Mouse (Mus musculus) heart, embryonic 16.5 days (tissue): ENCODE data around the gene Psmd2. TPM values are rescaled to one million over a fixed set of nuclear protein-coding genes. Genes with fewer than 3 reads are reported as not detected.

ENCODE experiments used
- ATAC-seq: fragments of 200-750 bp; cut with Nextera tagmentation; replicated peaks from 2 replicates; pipeline ENCODE4 v1.8.0; 2017; ENCODE audit warnings: moderate number of reproducible peaks; ENCODE audit not compliant: insufficient read depth, low FRiP score; ENCODE audit errors: extremely low read depth
- H3K27ac ChIP-seq: fragments of 300-500 bp; sonication (generic); 2 replicates; pipeline ENCODE4 v1.5.1; 2014; ENCODE audit warnings: mild to moderate bottlenecking, low read length, control low read depth, moderate library complexity
- H3K27me3 ChIP-seq: fragments of 300-500 bp; sonication (generic); 2 replicates; pipeline ENCODE4 v1.6.1; 2014; ENCODE audit warnings: low read length, mixed read lengths; ENCODE audit not compliant: control insufficient read depth, insufficient read depth
- H3K36me3 ChIP-seq: fragments of 300-500 bp; sonication (generic); 2 replicates; pipeline ENCODE4 v1.6.1; 2014; ENCODE audit not compliant: control insufficient read depth, insufficient read depth
- H3K4me1 ChIP-seq: fragments of 300-500 bp; sonication (generic); 2 replicates; pipeline ENCODE4 v1.6.1; 2014; ENCODE audit warnings: low read length, mixed read lengths; ENCODE audit not compliant: control insufficient read depth, insufficient read depth
- H3K4me2 ChIP-seq: fragments of 300-500 bp; sonication (generic); 2 replicates; pipeline ENCODE4 v1.6.1; 2014; ENCODE audit warnings: low read depth, mild to moderate bottlenecking, control low read depth, low read length
- H3K4me3 ChIP-seq: fragments of 300-500 bp; sonication (generic); 2 replicates; pipeline ENCODE4 v1.5.1; 2014; ENCODE audit warnings: mild to moderate bottlenecking, control low read depth, low read length
- H3K9ac ChIP-seq: fragments of 300-500 bp; sonication (generic); 2 replicates; pipeline ENCODE4 v1.6.1; 2014; ENCODE audit warnings: low read length, control low read depth
- H3K9me3 ChIP-seq: fragments of 300-500 bp; sonication (generic); replicated peaks from 2 replicates; pipeline ENCODE4 v1.6.1; 2016; ENCODE audit warnings: low read length; ENCODE audit not compliant: control insufficient read depth
- WGBS: fragments of 180-500 bp; shearing (Covaris S2); extraction: QIAGEN DNeasy Blood & Tissue Kit; methylation state at CpG from one replicate; pipeline ENCODE4 v1.1.7; 2014; 5-methylcytosine and 5-hydroxymethylcytosine counted together
- microRNA counts: library from miRNA; unstranded; fragments of <30 nt; microRNA quantifications from one replicate; lab custom pipeline; 2016
- microRNA-seq: library from miRNA; unstranded; fragments of <30 nt; microRNA quantifications from one replicate; pipeline ENCODE4, GENCODE M21; 2017
- polyA plus RNA-seq: library from polyadenylated mRNA; unstranded; fragments of >200 nt; fragmentation: Nextera tagmentation; extraction: Ambion mirVana; gene quantifications from 2 replicates; pipeline ENCODE4 v1.2.1, GENCODE M21; 2015

The Psmd2 gene
- polyA plus RNA-seq, 1 experiment from 2014 or later = 248 TPM

GRCm38 (mm10) chr16:20712889-20713288 is 61.4 kb downstream of the Psmd2 start:
- Histone ChIP-seq H3K4me2 (no peak overlapping the region), H3K4me1 (peaks cover 18% of the 10 kb centered on the region), H3K9me3 (no peaks in the 10 kb centered on the region), H3K27ac (no peak overlapping the region), H3K4me3 (no peak overlapping the region), H3K27me3 (no peaks in the 10 kb centered on the region), H3K36me3 (peaks cover 4% of the 10 kb centered on the region; the same call in 1 of the 2 replicates), H3K9ac (no peak overlapping the region)
- 60% methylated on average over 7 of the region's 7 CpGs for WGBS
- ATAC-seq = no peak

MicroRNAs within 50 kb of the gene (microRNA counts, 519-probe panel; counts per million panel counts)
- 2,413 counts per million, percentile 54 among the panel's probes with 10 or more counts for microRNA mmu-miR-1224 (lab: Ali Mortazavi, UCI)

Small RNA genes within 50 kb of the gene (microRNA-seq; reads per million reads assigned to microRNA genes)
- gene Mir1224 = 0.79 reads per million

Other genes with a start within 250 kb of the Psmd2 start
- 54.0 and 64.1 TPM in 2 replicates for gene Abcc5, start 225.3 kb upstream of the Psmd2 start, polyA plus RNA-seq
- 80.6 and 80.9 TPM in 2 replicates for gene Eif2b5, start 152.8 kb upstream of the Psmd2 start, polyA plus RNA-seq
- gene Dvl3, start 134.7 kb upstream of the Psmd2 start, polyA plus RNA-seq = 18.3 and 18.9 TPM in 2 replicates
- 444 and 463 TPM in 2 replicates for gene Ap2m1, start 116.2 kb upstream of the Psmd2 start, polyA plus RNA-seq
- gene Abcf3, start 103.1 kb upstream of the Psmd2 start, polyA plus RNA-seq = 49.4 and 54.0 TPM in 2 replicates
- gene Vwa5b2, start 62.2 kb upstream of the Psmd2 start, polyA plus RNA-seq = 0.28 and 0.29 TPM in 2 replicates
- 18.9 and 19.9 TPM in 2 replicates for gene Eef1akmt4, start 40.1 kb upstream of the Psmd2 start, polyA plus RNA-seq
- gene Gm49333, start 40.0 kb upstream of the Psmd2 start, polyA plus RNA-seq = not detected in 2 replicates
- gene Alg3, start 39.9 kb upstream of the Psmd2 start, polyA plus RNA-seq = 28.4 and 28.6 TPM in 2 replicates
- 0.35 and 0.37 TPM in 2 replicates for gene Camk2n2, start 30.4 kb upstream of the Psmd2 start, polyA plus RNA-seq
- gene Ece2, start 21.8 kb upstream of the Psmd2 start, polyA plus RNA-seq = 0.87 and 1.2 TPM in 2 replicates
- gene Eif4g1, start 16.7 kb downstream of the Psmd2 start, polyA plus RNA-seq = 113 and 120 TPM in 2 replicates
- gene Fam131a, start 41.6 kb downstream of the Psmd2 start, polyA plus RNA-seq = 7.5 and 9.2 TPM in 2 replicates
- gene Polr2h, start 66.0 kb downstream of the Psmd2 start, polyA plus RNA-seq = 49.0 and 51.8 TPM in 2 replicates
- 3.8 TPM in 2 replicates for gene Clcn2, start 66.1 kb downstream of the Psmd2 start, polyA plus RNA-seq
- gene Chrd, start 81.5 kb downstream of the Psmd2 start, polyA plus RNA-seq = 1.6 and 1.9 TPM in 2 replicates
- 0.25 and 0.34 TPM in 2 replicates for gene Thpo, start 82.9 kb downstream of the Psmd2 start, polyA plus RNA-seq